Mouse (Mus musculus): Measurements from ENCODE around the gene Kazn.
A peak's percentile ranks its signal among the peaks of the same experiment; 100 is the strongest.

Gene Kazn

DNA sequence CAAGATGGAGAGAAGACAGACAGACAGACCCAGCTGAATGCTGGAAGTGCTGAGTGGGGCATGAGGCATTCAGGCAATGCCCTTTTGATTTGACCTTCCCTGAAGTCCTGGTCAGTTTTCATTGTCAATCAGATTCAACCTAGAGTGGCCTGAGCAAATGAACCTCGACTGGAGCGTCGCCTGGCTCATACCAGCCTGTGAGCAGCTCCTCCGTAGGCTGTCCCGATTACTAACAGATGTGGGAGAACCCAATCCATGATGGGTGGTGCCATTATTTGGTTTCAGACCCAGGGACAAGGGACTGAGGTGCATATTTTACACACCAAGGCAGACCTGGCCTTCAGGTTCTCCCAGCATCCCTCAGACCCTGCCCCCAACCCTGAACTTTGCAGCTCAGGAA lies 1.7 kb upstream of the Kazn start:
- DNase-seq = no peak

DNA sequence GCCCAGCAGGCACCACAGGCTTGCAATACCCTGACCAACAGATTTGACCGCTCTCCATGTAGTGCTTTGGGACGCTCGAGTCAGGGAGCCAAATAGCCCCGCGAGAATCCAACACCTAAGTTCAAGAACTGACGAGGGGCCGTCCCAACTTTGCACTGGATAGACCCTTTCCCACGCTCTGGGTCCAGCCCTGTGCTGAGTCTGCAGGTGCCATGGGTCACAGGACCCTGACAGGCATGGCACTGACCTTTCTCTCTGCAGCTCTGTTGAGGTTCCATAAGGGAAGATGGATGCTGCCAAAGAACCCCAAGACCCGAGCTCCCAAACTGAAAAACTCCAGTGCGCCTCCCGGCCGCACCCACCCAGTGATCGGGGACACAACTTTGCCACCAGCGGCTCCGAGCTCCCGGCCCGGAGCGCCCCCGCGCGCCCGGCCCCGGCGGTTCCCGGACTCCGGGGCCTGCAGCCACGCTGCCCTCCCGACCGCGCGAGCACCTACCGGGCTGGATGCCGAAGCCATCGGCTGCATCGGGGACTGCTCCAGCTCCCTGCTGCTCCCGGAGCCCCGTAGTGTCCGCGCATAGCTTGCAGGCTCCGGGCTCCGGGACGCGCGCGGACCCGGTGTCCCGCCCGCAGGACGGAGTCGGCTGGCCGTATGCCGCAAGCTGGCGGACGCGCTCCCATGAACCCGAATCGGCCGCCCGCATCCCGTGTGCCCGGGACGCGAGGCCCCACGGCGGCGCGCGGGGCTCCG lies 538 bp downstream of the Kazn start:
- DNase-seq = peak; percentile 48

DNA sequence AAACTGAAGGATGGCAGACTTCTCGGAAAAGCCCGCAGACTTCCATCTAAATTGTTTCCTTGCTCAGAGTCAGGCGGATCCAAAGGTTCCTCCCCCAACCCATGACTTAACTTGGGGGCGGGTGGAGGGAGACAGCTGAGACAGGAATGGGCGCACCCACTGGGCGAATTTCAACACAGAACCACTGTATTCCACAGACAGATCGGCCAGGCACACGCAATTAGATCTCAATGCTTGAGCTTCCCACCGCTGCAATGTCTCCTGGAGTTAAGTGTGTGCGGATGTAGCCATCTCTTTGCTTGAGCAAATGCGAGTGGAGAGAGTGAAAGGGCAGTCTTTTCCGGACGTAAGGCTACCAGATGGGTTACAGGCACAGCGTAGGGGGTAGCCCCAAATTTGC lies 1.2 kb downstream of the Kazn start:
- DNase-seq = no peak

DNA sequence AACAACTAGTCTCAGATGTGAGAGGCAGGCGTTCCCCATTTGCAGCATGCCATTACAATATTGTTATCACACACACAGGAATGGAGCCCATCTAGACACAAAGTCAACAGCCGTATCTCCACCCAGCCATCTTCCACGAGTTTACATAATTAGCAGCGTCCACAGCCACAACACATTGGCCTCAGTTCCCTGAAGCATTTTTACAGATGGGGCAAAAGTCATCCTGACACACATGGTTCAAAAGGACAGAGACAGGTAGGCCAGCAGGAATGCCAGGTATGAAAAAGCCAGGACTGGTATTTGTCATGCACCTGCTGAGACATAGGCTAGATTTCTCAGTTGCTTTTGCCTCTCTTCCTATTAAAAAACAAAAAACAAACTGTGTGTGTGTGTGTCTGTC lies 2.5 kb downstream of the Kazn start:
- DNase-seq = no peak

DNA sequence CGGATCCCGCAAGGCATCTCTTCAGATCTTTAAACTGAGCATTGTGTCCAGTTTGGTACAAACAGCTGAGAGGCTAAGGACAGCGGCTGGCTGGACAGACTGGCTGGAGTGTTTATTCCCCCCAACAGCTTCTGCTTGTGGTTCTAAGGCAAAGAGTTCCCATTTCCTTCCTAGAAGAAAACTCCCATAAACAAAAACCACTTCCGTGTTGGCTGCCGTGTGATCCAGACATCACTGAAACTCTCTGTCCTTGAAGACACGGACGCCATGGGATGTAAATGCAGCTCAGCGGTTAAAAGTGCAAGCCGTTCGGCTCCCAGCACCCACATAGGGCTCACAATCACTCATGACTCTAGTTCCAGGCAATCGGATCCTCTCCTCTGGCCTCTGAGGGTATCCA lies 3.8 kb downstream of the Kazn start:
- no peak for DNase-seq

DNA sequence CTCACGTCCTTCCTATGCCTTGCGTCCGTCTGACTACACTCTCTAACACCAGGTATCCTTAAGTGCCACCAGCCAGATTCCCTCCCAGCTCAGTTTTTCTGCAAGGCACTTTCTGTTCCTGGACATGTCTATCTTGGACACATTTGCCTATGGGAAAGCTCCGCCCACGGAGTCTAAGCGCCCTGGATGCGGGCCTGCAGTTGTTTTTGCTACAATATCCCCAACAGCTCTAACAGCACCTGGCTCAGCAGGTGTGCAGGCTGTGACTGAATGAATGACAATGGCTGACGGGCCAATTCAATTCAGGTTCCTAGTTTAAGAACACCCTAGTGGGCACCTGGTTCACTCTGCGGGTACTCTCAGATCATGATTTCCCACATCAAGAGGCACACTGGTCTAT lies 4.4 kb downstream of the Kazn start:
- DNase-seq = no peak

DNA sequence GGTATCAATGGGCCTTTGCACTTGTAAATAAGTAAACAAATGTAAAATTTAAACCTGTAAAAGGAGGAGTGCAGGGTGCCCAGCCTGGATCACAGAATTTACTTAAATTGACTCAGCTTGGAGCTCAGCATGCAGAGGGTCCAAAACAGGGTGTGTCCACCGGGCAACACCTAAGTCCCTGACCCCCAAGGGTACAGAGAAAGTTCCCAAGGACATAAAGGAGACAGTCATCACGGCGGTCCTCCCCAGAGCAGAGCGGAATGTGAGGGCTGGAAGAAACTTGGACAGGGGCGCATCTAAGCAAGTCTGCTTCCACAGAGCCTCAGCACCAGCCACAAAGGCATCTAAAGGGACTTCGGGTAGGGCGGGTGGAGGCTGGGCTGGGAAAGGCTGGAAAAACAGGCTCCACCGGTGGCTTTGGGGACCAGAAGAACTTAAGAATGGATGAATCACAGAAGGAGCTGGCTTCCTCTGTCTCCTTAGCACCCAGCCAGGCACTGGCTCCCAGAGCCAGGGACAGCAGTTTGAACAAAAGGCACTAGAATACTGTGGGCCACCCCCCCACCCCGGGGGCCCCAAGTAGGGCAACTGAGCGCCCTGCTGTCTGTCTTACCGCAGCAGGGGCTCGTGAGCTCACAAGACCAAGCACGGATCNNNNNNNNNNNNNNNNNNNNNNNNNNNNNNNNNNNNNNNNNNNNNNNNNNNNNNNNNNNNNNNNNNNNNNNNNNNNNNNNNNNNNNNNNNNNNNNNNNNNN lies 10.2 kb downstream of the Kazn start:
- no peak for DNase-seq

DNA sequence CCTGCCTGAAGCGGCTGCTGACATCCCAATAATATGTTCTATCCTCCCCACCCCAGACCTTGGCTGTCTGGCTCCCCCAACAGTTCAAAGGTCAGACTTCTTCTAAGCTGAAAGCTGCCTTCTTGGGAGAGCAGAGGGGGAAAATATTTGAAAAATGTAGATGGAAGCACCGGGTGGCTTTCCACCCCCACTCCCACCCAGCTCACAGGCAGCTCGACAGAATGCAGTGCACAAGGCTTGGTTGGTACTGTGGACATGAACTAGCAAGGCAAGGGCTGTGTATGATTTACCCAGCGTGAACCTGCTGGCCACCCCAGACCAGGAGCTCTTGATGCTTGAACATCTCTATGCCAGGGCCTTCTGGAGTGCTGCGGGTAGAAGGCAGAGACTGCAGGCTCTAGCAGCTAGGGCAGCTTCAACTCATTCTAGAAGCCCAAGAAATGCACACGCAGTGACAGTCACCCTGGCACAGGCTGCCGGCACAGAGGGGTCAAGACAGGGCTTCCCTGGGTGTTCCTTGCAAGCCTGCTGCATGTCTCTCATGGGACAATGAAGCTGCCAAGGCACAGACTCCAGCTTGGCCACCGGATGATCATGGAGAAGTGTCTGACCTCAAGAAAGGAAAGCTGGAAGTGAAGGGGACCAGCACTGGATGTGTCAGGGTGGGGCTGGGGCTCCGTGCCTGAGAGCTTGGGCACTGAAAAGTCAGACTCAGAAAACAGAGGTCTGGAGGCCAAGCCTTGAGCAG lies 15.1 kb downstream of the Kazn start:
- DNase-seq = no peak

DNA sequence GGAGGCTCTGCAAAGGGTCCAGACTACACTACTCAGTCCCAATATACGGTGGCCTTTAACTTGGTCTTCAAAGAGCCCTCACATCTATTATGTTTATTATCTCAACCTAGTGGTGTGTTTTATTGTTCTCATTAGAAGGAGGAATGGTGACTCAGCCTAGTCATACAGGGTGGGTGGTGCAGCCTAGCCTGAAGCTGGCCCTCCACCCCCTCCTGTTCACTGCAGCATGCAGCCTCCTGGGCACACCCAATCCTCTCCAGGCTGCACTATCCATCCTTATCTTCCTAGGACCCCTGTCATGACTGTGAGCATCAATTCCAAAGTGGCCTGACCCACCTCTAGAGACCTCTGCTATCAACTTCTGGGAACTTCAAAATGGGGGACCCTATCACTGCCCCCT lies 16.8 kb downstream of the Kazn start:
- no peak for DNase-seq

DNA sequence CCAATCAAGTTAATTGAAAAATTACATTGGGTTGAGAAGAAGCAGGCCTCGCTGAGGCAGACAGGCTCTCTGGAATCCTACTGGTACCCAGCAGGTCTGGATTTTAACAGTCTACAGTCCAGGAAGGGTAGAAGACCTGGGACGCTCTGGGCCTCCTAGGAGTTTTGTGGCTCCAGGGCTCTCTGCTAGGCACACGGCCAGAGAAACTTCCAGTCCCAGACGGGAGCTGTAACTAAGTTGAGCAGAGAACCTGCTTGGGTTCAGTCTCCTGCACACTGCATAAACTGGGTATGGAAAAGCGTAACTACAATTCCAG lies 17.5 kb downstream of the Kazn start:
- no peak for DNase-seq

DNA sequence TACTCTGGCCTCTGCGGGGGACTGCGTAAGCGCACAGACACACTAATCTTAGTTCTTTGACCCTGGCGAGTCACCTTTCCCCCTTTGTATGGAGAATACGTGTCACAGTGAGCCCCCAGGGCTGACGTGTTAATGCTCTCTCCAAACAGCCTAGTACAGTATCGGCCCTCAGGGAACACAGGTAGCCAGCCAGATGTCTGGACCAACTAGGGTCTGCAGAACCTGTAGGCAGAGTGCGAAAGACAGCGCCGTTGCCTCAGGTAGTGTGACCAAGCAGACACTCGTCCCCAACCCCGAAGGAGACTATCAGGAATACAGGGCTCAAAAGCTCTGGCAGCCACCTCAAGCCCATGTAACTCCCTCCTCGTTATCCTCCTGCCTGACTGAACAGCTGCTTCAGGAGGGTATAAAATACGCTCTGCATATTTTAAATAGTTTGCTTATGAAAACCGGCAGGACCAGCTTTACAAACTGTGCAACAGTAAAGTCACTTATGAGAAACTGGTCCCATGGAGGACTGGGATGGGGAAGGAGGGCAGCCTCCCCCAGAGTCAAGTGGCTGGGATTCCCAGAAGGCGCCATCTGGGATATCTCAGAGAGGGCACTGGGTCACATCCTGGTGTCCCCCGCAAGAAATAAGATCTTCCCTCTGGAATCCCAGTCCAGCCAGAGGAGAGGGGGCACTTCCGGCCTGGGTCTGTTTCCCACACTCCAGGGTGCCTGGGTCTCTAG lies 18.0 kb downstream of the Kazn start:
- no peak for DNase-seq

DNA sequence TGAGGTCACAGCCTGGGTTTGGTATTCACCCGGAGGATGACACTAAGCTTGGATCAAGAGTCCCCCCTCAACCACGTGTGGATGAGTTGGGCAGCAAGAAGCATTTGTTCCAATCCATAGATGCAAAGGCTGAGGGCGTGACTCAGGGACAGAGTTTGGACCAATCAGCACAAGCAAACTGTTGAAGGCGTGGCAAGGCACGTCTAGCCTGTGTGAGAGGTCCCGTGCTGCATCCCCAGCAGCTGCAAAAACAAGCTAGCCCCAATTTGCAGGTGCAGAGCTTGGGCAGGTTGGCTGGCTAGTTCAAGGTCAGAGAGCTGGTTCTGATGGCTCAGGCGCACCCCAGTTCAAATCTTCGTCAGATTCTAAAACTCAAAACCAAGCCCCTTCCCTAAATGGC lies 20.2 kb downstream of the Kazn start:
- DNase-seq = no peak

DNA sequence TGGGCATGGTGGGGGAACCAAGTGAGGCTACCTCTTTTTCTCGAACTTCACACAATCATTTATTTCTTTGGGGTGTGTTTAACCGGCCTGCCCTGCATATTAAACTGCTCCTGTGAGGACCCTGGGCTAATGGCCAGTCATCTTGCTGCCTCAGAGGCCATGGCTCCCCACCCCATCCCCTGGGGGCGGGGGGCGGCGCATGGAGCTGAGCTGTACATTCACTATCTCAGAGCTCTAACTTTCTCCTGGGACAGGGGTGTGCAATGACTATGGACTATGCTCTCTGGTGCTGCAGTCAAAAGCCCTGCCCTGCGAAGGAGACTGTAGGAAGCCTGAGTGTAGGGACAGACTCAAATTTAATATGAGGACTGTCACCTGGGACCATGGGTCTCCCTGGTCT lies 22.2 kb downstream of the Kazn start:
- DNase-seq = no peak

DNA sequence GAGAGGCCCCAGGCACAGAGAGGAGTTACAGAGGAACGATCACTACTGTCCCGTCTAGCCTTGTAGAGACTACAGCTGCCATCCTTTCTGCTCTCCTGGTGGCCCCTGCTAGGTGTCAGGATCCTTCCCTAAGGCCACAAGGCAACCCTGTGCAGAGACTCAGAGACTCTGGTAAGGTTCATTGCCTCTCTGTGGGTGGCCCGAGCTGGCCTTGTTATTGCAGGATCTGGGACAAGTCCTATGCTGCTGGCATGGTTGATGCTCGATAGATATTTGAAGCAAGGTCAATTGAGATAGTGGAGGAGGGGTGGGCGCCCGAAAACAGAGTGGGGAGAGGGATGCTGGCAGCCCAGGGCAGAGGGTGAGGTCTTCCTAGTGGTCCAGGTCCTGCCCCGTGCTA lies 23.4 kb downstream of the Kazn start:
- DNase-seq = no peak

DNA sequence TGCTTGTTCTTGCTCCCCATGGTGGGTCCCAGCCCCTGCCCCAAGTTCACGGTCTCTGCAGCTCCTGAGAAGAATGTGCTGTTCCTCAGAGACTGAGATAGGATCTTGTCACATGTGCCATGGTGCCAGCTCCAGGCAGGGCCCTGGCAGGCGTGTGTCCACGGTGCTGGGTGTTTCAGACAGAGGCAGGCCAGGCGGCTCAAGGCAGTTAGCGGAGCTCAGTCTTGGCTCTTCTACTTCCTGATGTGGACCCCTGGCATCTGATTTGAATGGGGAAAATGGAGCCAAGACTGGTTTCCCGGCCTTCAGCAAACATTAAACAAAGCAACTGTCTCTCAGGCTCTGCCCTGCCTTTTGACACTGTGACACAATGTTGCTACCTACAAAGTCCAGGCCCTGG lies 24.7 kb downstream of the Kazn start:
- no peak for DNase-seq

DNA sequence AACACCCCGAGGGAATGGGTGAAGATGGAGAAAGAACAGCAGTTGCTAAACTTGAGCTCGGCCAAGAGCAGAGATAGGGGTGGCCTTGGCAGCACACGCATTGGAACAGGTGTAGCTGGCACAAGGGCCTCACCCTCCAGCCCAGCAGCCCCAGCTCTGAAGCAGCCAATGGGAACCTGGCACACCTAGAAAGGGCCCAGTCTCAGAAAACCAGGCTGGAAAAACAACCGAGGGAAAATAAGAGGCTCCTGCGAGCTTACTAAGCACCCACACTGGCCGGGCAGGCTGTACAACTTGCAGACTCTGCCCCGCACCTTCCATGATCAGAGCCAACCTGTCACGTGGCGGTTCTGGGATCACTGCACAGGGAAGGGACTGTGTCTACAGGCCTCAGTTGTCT lies 26.8 kb downstream of the Kazn start:
- DNase-seq = no peak

DNA sequence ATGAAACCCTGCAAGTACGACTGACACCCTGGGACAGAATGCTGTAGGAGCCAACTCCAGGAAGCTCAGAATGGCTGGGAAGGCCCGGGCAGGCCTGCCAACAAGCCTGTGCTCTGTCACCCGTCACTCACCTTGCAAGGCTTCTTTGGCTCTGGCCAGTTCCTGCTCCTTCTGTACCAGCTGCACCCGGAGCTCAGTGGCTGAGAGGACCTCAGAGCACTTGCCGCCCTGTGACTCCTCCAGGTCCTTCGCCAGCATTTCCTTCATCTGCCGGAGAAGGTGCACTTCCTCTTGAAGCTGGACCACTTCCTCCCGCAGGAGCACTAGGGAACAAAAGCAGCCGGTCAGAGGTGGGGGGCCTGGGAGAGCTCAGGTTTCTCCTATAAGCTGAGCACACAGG lies 29.3 kb downstream of the Kazn start:
- DNase-seq = no peak

DNA sequence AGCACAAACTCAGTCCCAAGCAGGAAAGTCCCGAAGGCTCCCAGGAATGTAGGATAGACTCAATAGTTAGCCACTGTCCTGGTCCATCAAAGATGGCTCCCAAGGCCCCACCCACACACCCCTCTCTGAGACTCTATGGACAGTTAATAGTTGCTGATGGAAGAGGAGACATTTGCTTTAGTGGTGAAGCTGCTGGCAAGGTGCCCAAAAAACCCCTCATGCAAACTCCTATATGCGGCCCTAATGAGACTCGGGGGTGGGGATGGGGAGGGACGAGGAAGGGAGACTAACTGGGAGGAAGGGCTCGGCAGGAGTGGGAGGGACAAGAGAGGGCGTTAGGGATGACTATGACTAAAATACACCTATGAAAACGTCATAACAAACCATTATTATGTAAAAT lies 29.7 kb downstream of the Kazn start:
- no peak for DNase-seq

DNA sequence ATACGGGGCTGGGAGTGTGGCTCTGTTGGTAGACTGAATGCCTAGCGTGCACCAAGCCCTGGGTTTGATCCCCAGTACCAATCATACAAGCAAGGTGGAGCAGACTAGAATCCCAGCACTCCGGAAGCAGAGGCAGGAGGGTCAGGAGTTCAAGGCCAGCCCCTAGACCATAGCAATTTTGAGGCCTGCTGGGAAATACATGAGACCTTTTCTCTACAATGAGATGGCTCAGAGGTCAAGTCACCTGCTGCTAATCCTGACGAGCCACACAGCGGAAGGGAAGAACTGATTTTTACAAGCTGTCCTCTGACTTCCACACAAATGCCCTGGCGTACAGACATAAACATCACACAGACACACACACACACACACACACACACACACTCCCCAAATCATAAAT lies 33.5 kb downstream of the Kazn start:
- no peak for DNase-seq

DNA sequence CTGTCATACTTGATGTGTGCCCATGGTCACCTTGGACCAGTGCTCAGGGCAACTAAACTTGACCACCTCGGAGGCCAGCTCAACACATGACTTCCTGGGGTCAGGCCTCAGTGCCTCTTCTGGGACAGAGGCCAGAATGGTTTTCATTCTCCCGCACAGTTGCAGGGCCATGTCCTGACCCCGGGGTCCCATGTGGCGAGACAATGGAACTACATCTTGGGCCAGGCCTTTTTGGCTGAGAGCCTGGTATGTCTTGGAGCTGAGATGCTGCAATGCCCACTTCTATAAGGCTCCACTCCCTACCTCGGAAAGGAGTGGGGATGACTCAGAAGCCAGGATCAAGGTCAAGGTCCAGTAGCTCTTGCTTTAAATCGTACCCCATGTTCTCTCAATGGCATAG lies 42.6 kb downstream of the Kazn start:
- no peak for DNase-seq

DNA sequence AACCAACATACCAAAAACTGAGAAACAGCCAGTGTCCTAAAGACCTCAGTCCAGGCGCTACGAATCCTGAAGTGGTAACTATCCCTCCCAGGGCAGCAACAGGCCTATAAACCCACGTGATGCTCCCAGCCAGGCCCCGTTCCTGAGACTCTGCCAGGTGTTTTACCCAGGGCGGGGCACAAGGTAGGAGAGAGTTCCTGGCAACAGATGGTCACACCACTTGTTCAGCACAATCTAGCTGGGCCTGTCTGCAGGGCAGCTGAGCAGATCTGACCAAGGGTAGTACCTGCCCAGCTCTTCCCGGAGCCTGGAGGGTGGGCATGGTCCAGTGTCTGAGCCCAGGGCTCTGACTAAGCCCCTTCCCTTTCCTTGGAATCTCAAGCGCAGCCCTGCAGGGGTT lies 45.4 kb downstream of the Kazn start:
- DNase-seq = no peak

DNA sequence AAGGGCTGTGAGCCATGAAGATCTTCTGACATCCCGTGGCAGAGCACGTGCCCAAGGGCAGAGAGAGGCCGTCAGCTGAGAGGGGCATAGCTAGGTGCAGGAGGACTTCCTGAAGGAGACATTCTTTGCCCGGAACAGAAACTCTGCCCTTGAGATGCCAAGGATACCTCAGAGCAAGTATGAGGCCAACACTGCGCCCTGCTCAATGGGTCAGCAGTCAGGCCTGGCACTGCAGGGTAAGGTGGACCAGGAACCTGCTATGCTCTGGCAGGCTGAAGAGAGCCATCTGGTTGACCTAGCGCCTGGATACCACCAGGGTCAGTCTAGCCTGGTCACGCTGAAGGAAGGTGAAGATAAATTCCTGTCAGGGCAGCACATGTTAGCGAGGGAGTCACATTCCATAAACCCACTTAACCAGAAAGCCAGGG lies 46.0 kb downstream of the Kazn start:
- no peak for DNase-seq

DNA sequence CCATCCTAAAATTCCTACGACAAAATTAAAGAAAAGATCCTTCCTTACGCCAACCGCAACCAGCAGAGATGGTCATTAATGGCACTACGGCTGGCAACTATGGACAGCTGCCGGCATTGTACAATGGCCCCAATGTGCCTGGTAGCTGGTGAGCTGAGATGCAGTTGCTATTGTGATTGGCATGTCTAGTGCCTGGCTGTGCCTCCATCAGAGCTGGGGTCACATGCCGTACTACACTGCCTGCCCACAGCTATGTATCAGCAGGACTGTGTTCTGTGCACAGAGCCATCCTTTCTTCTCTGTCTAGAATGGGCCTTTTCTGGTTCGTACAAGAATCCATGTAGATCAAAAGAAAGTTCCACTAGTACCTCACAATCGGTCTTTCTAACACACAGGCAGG lies 49.2 kb downstream of the Kazn start:
- peak; percentile 54 for DNase-seq

DNA sequence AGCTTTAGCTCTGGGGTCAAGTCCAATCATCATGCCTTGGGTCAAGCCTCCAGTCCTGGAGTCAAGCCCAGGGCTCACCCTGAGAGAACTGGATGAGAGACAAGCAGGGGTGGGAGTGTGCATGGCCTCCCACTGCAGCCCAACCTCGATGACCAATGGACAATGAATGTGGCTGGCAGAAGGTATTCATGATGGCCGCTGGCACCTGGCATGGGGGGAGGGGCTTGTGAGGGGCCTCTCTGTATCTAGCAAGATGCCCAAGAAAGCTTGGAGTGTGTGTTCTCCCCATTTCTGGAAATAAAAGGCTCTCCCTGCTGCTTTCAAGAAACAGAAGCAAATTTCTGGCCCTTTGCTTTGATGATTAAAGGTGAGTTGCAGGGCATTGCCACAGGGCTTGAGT lies 50.7 kb downstream of the Kazn start:
- no peak for DNase-seq

Data from right cerebral cortex, adult 18-20 months (tissue).